Mouse (Mus musculus) ES-Bruce4 (cell line): ENCODE measurements around the gene Cenpt. TPM values are rescaled to one million over a fixed set of nuclear protein-coding genes. Genes with fewer than 3 reads are reported as not detected.
"Not testable (repeated sequence)": the region's sequence is repeated elsewhere in the genome, so short reads cannot be mapped to it uniquely, and the experiment has no call there.

ENCODE experiments used
- H3K27ac ChIP-seq: 2 replicates; pipeline ENCODE4 v1.5.1; 2012; ENCODE audit warnings: low read length, inconsistent platforms; ENCODE audit not compliant: insufficient read depth
- H3K27me3 ChIP-seq: 2 replicates; pipeline ENCODE4 v1.6.1; 2012; ENCODE audit warnings: mild to moderate bottlenecking, low read length, inconsistent platforms; ENCODE audit not compliant: control insufficient read depth, poor library complexity, insufficient read depth, severe bottlenecking
- H3K36me3 ChIP-seq: 2 replicates; pipeline ENCODE4 v1.6.1; 2012; ENCODE audit warnings: inconsistent platforms, mild to moderate bottlenecking, low read length, moderate library complexity; ENCODE audit not compliant: control insufficient read depth, poor library complexity, insufficient read depth, severe bottlenecking
- H3K4me1 ChIP-seq: one replicate; pipeline ENCODE4 v1.8.1; 2011; ENCODE audit warnings: low read length; ENCODE audit not compliant: control insufficient read depth, insufficient read depth
- H3K4me3 ChIP-seq: 2 replicates; pipeline ENCODE4 v1.5.1; 2011; ENCODE audit warnings: low read depth, mild to moderate bottlenecking, low read length
- H3K9ac ChIP-seq: 2 replicates; pipeline ENCODE4 v1.6.1; 2012; ENCODE audit warnings: low read depth, mild to moderate bottlenecking, inconsistent platforms; ENCODE audit not compliant: poor library complexity, severe bottlenecking
- H3K9me3 ChIP-seq: replicated peaks from 2 replicates; pipeline ENCODE4 v1.6.1; 2012; ENCODE audit warnings: mild to moderate bottlenecking, low read length, inconsistent platforms; ENCODE audit not compliant: control insufficient read depth, poor library complexity, insufficient read depth, severe bottlenecking
- CTCF ChIP-seq: IDR thresholded peaks from one replicate; pipeline ENCODE4 v1.8.1; 2011; ENCODE audit warnings: low read depth, low read length
- EP300 ChIP-seq: IDR thresholded peaks from 2 replicates; pipeline ENCODE4 v1.6.1; 2011; ENCODE audit warnings: low read depth, low read length; ENCODE audit not compliant: insufficient read depth
- POLR2A ChIP-seq: IDR thresholded peaks from one replicate; pipeline ENCODE4 v1.8.1; 2011; ENCODE audit warnings: low read length; ENCODE audit not compliant: insufficient read depth
- polyA plus RNA-seq: library from polyadenylated mRNA; stranded (reverse); fragments of >200 nt; gene quantifications from 2 replicates; pipeline ENCODE4 v1.2.4, GENCODE M21; 2011; ENCODE audit warnings: low read depth; ENCODE audit not compliant: missing spikeins, insufficient read depth, insufficient read length

Gene Cenpt
- polyA plus RNA-seq, 1 experiment = 97.6 TPM

GRCm38 (mm10) chr8:105835318-105835717 is 17.8 kb downstream of the Cenpt start:
- H3K9ac ChIP-seq = peak overlapping the region; percentile 40
- H3K9me3 ChIP-seq = no peaks in the 10 kb centered on the region
- no peak overlapping the region for H3K27ac ChIP-seq
- no peaks in the 10 kb centered on the region for H3K36me3 ChIP-seq
- no peak overlapping the region for H3K4me3 ChIP-seq
- TF ChIP-seq CTCF (peak; percentile 66), POLR2A (no peak)
- no peaks in the 10 kb centered on the region for H3K4me1 ChIP-seq
- no peaks in the 10 kb centered on the region for H3K27me3 ChIP-seq

- not testable (repeated sequence) for H3K9ac ChIP-seq, H3K36me3 ChIP-seq, H3K4me3 ChIP-seq, H3K27ac ChIP-seq, H3K27me3 ChIP-seq, H3K9me3 ChIP-seq, H3K4me1 ChIP-seq
Observed at GRCm38 (mm10) chr8:105833740-105834139, 19.3 kb downstream of the Cenpt start.

GRCm38 (mm10) chr8:105826861-105827848 is 25.9 kb downstream of the Cenpt start, which contains the start of the genes Ranbp10 and Tsnaxip1:
TSS of gene Ranbp10 (minus strand) at chr8:105827350.
TSS of gene Tsnaxip1 (plus strand) at chr8:105827731.
- H3K4me1 ChIP-seq = no peaks in the 10 kb centered on the region
- TF ChIP-seq CTCF (no peak), EP300 (no peak), POLR2A (peak; percentile 45)
- H3K9me3 ChIP-seq = no peaks in the 10 kb centered on the region
- peaks cover 5% of the 10 kb centered on the region; the same call in 1 of the 2 replicates for H3K36me3 ChIP-seq
- no peak within 1 kb of the TSS for H3K27ac ChIP-seq
- H3K9ac ChIP-seq = peak within 1 kb of the TSS; percentile 91
- peak within 1 kb of the TSS; percentile 81 for H3K4me3 ChIP-seq
- H3K27me3 ChIP-seq = no peaks in the 10 kb centered on the region

GRCm38 (mm10) chr8:105826379-105826778 is 26.7 kb downstream of the Cenpt start:
- Histone ChIP-seq H3K27ac (no peak overlapping the region), H3K9ac (peak overlapping the region; percentile 91), H3K36me3 (peaks cover 5% of the 10 kb centered on the region; the same call in 1 of the 2 replicates), H3K4me1 (no peaks in the 10 kb centered on the region), H3K27me3 (no peaks in the 10 kb centered on the region), H3K4me3 (peak overlapping the region; percentile 81), H3K9me3 (no peaks in the 10 kb centered on the region)
- TF ChIP-seq CTCF = no peak
- TF ChIP-seq EP300 = no peak
- no peak for TF ChIP-seq POLR2A

GRCm38 (mm10) chr8:105825506-105825905 is 27.6 kb downstream of the Cenpt start:
- TF ChIP-seq CTCF (no peak), EP300 (no peak)
- Histone ChIP-seq H3K27ac (no peak overlapping the region), H3K9ac (no peak overlapping the region), H3K36me3 (peaks cover 8% of the 10 kb centered on the region; the same call in 1 of the 2 replicates), H3K9me3 (no peaks in the 10 kb centered on the region), H3K27me3 (no peaks in the 10 kb centered on the region), H3K4me3 (no peak overlapping the region), H3K4me1 (no peaks in the 10 kb centered on the region)

- no peak for TF ChIP-seq EP300
- TF ChIP-seq CTCF = no peak
- TF ChIP-seq POLR2A = no peak
- peaks cover 9% of the 10 kb centered on the region; the same call in 1 of the 2 replicates for H3K36me3 ChIP-seq
- no peaks in the 10 kb centered on the region for H3K4me1 ChIP-seq
- no peaks in the 10 kb centered on the region for H3K27me3 ChIP-seq
- no peak overlapping the region for H3K4me3 ChIP-seq
- H3K9ac ChIP-seq = no peak overlapping the region
- H3K9me3 ChIP-seq = no peaks in the 10 kb centered on the region
- no peak overlapping the region for H3K27ac ChIP-seq
Observed at GRCm38 (mm10) chr8:105820925-105821324, 32.2 kb downstream of the Cenpt start.
